Mouse (Mus musculus): ENCODE results near the gene Klf1. TPM values are rescaled to one million over a fixed set of nuclear protein-coding genes. Genes with fewer than 3 reads are reported as not detected.

The Klf1 gene
- 2.0 and 5.2 TPM in 2 replicates for total RNA-seq (2015)
- 1.8 and 8.7 TPM in 2 replicates for total RNA-seq (2017)

DNA sequence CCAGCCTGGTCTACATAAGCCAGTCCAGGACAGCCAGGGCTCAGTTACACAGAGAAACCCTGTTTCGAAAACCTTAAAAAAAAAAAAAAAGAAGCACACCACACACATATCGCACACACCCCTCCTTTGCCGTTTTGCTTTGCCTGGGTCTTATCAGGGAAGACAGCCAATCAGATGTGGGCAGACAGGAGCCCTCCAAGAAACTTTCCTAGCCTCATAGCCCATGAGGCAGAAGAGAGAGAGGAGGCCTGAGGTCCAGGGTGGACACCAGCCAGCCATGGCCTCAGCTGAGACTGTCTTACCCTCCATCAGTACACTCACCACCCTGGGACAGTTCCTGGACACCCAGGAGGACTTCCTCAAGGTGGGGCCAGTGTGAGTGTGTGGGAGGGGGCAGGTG is at the start of gene Klf1:
Gene Klf1, plus strand, starts transcription at position 177 of the 400 bp plus-strand sequence.
- no peak for ATAC-seq (ENCODE audit: poor library complexity, severe bottlenecking)

DNA sequence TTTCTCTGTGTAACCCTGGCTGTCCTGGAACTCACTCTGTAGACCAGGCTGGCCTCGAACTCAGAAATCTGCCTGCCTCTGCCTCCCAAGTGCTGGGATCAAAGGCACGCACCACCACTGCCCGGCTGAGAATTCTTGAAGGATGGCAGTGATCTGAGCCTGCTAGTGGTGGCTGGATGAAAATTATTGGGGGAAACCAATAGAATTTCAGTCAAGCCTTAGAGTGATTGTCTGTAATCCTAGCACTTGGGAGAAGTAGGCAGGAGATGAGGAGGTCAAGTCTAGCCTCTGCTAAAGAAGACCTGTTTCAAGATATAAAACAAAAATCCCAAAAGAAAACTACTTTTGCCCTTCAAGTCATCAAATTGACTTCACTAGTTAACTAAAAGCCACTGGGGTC is 45.3 kb upstream of the Klf1 start:
- peak; percentile 2; the same call in 1 of the 2 replicates for ATAC-seq (ENCODE audit: poor library complexity, severe bottlenecking)

- peak; percentile 100 for ATAC-seq (ENCODE audit: poor library complexity, severe bottlenecking)
Observed at GRCm38 (mm10) chr8:84856864-84857441, 44.8 kb upstream of the Klf1 start, which contains the start of gene Farsa. Farsa (plus strand) TSS chr8:84856989.

GRCm38 (mm10) chr8:84871376-84872308 is 30.1 kb upstream of the Klf1 start, which contains the start of gene Syce2:
Syce2 (plus strand) TSS chr8:84872111.
- peak; percentile 86 for ATAC-seq (ENCODE audit: poor library complexity, severe bottlenecking)

- peak; percentile 54 for ATAC-seq (ENCODE audit: poor library complexity, severe bottlenecking)
Observed at GRCm38 (mm10) chr8:84872309-84872965, 29.3 kb upstream of the Klf1 start.

DNA sequence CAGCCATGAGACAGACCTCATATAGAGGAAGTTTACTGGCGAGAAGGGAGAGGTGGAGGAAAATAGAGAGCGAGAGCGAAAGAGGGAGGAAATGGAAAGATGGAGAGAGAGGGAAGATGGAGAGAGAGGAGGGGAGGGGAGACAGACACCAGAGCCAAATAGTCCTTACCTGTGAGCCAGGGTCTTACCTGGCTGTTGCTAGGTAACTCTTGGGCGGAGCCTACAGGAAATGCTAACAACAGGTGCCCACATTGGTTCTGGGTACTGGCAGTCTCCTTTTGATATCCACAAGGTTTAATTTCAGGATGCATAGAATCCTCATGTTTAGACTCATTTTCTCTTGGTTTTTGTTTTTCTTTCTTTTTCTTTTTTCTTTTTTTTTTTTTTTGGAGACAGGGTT is 28.7 kb upstream of the Klf1 start:
- no peak for ATAC-seq (ENCODE audit: poor library complexity, severe bottlenecking)

- ATAC-seq (ENCODE audit: poor library complexity, severe bottlenecking), result no peak
Observed at GRCm38 (mm10) chr8:84874339-84874738, 27.4 kb upstream of the Klf1 start.

DNA sequence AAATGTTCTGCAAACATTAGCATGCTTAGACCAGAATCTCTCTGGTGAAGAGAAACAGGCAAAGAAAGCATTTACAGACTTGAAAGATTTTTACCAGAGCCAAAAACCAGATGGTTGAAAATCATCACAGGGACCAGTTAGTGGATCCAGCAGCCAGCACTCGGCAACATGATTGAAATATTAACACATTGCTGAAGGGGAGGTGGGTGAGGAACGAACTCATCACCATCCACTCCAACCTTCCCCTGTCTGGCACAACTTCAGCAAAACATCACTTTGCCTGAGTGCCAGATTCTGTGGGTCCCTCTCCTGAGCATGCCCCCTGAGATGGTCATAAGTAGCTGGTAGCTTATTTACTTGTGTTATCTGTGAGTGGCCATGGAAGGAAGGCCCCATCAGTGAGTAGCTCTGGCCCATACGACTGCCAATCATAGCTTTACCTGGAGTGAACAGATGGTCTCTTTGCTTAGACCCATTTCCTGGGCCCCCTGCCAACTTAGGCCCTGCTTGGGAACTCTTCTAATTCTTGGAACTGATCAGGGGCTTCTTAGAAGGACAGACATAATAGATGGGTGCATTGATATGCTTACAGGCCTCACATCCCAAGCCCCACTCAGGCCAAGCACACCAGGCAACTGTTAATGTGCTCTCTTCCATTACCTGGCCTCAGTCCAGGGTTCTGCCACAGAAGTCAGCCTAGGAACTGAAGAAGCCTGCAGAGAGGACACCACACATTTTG is 24.3 kb upstream of the Klf1 start:
- no peak for ATAC-seq (ENCODE audit: poor library complexity, severe bottlenecking)

GRCm38 (mm10) chr8:84878915-84879314 is 22.8 kb upstream of the Klf1 start:
- no peak for ATAC-seq (ENCODE audit: poor library complexity, severe bottlenecking)

DNA sequence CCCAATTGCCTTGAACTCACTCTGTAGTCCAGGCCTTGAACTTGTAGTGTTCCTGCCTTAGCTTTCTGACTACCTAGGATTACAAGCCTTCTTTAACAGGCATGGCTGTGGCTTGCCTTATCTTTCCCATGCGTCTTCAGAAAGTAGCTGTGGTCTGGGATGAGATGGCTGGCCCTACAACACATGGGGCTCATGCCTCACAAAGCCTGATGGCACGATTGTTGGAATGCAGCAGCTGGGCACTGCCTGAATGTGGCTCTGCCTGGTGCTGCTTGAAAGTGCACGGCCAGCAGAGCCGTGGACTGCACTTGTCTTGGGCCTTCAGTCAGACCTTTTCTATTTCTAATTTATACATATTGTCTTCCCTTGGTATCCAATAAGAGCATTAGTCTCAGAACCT is 17.0 kb upstream of the Klf1 start:
- ATAC-seq (ENCODE audit: poor library complexity, severe bottlenecking), result no peak

GRCm38 (mm10) chr8:84888280-84888679 is 13.4 kb upstream of the Klf1 start:
- ATAC-seq (ENCODE audit: poor library complexity, severe bottlenecking), result no peak

GRCm38 (mm10) chr8:84889141-84889540 is 12.6 kb upstream of the Klf1 start:
- ATAC-seq (ENCODE audit: poor library complexity, severe bottlenecking), result no peak

DNA sequence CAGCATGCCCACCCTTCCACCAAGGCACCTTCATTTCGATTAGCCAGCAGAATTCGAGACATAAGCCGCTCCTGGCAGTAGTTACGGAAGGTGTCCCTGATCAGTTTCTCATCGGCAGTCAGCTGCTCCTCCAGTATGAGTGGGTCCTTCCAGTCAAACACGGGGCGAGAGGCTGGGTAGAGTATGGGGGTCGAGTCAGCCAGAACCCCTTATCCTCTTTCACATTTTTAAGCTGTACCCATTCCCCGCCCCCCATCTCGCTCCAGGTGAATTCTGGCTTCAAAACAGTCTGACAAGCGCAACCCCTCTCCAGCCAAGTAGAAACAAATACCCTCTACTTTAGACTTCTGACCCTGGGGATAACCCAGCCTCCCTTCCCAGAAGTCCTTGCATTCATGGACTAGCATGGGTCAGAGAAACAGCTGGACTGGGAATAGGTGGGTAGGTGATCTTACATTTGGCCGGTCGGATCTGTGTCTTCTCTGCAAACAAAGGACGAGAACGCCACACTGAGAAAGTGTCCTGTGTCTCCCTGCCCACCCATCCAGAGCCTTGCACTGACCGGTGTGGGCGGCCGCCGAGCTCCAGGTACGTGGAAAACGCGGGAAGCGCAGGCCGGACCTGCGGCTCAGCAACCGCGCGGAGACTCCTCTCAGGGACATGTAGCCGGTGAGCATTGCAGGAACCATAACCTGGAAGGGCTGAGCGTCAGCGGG is 8.6 kb upstream of the Klf1 start:
- no peak for ATAC-seq (ENCODE audit: poor library complexity, severe bottlenecking)

GRCm38 (mm10) chr8:84893709-84894134 is 8.0 kb upstream of the Klf1 start, which contains the start of gene Gcdh:
Gcdh (minus strand) TSS chr8:84893921.
- ATAC-seq (ENCODE audit: poor library complexity, severe bottlenecking), result peak; percentile 99

- no peak for ATAC-seq (ENCODE audit: poor library complexity, severe bottlenecking)
Observed at GRCm38 (mm10) chr8:84895963-84896362, 5.8 kb upstream of the Klf1 start.

DNA sequence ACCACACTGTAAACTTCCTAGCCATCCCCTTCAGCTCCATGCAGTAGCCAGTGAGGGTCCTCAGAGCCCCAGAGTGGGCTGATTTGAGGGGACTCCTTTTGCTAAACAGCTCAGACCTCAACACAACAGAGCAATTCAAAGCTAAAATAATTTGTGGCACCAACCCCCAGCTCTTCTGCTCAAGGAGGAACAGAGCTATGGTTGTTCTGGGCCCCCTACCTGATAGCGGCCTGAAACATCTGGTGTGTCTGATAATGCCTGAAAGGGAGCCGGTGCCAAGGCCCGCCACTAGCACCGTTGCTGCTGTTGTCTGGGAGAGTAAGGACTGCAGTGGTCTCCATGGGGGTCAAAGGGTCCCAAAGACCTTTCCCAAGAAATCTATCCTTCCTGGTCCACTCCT is 657 bp upstream of the Klf1 start:
- no peak for ATAC-seq (ENCODE audit: poor library complexity, severe bottlenecking)

DNA sequence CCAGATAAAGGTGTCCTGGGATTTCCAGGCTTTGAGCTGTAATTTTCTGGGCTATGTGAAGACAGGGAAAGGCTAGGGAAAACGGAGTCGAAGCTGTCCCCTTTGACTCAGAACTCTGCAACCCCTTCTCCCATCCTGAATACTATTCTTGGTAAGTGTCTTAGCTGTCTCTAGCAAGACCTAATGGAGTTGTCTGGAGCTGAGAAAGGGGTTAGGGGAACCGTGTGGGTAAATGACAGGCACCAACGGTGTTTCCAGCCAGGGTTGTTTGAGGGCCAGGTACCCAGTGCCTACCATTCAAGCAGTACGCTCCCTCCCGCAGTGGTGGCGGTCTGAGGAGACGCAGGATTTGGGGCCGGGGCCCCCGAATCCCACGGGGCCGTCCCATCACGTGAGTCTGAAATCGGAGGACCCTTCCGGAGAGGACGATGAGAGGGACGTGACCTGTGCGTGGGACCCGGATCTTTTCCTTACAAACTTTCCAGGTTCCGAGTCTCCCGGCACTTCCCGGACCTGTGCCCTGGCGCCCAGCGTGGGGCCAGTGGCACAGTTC is 715 bp downstream of the Klf1 start:
- ATAC-seq (ENCODE audit: poor library complexity, severe bottlenecking), result peak; percentile 1; the same call in 1 of the 2 replicates

DNA sequence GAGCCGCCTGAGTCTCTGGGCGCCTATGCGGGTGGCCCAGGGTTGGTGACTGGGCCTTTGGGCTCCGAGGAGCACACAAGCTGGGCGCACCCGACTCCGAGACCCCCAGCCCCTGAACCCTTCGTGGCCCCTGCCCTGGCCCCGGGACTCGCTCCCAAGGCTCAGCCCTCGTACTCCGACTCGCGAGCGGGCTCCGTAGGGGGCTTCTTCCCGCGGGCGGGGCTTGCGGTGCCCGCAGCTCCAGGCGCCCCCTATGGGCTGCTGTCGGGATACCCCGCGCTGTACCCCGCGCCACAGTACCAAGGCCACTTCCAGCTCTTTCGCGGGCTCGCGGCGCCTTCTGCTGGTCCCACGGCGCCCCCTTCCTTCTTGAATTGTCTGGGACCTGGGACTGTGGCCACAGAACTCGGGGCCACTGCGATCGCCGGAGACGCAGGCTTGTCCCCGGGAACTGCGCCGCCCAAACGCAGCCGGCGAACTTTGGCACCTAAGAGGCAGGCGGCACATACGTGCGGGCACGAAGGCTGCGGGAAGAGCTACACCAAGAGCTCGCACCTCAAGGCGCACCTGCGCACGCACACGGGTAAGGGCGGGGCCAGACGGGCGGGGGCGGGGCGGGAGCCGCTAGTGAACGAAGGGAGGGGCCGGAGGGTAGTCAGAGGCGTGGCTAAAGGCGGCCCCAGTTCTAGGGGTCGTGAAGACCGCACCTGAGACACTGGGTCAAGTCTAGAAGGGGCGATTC is 1.4 kb downstream of the Klf1 start:
- peak; percentile 94 for ATAC-seq (ENCODE audit: poor library complexity, severe bottlenecking)

- no peak for ATAC-seq (ENCODE audit: poor library complexity, severe bottlenecking)
Observed at GRCm38 (mm10) chr8:84904351-84904750, 2.6 kb downstream of the Klf1 start.

Data from megakaryocyte, adult 5-6 weeks (primary cell).